Mouse (Mus musculus): Measurements from ENCODE around the gene Susd6. TPM values are rescaled to one million over a fixed set of nuclear protein-coding genes. Genes with fewer than 3 reads are reported as not detected.
A peak's percentile ranks its signal among the peaks of the same experiment; 100 is the strongest.

Gene Susd6
- total RNA-seq, 1 experiment, result 49.5 TPM

DNA sequence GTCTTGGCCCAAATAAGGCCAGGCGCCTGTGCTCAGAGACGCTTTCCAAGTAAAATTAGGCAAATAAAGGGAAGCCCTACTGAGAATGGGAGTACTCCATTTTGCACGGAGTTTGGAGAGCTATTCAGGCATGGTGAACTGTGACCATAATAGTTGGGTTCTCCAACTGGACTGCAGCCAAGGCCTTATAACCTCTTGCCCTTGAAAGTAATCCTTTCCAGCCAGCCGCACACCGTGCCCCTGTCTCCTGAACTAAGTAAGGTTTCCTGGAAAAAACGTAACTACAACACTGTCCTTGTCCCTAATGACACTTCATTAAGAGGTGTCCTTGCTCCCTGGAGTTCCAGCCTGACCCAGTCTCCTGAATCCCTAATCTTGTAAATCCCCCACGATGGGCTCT, 135.6 kb downstream of the Susd6 start:
- in situ Hi-C loops (cut with MboI; ENCODE audit: low sequenced_read_pairs in 2 of 2, unreplicated experiment in 2 of 2), result no loop called here
- no peak for TF ChIP-seq CHD2 (IDR thresholded peaks at IDR 0.05; ENCODE audit: low read depth, low read length)
- TF ChIP-seq MAFK (IDR thresholded peaks at IDR 0.05; ENCODE audit: insufficient read depth, low read depth, low read length), result no peak
- TF ChIP-seq HCFC1 (IDR thresholded peaks at IDR 0.05; ENCODE audit: borderline replicate concordance, insufficient read depth, low read length), result no peak
- Histone ChIP-seq H3K36me3 (ENCODE audit: control insufficient read depth, insufficient read depth, low read length, poor library complexity, severe bottlenecking) (no peaks in the 10 kb centered on the region), H3K4me1 (ENCODE audit: control insufficient read depth in 2 of 2, insufficient read depth in 2 of 2, low read length in 2 of 2, poor library complexity in 1 of 2) (peaks cover 9 to 26% of the 10 kb centered on the region in 2 experiments), H3K9me3 (ENCODE audit: control insufficient read depth, insufficient read depth, low read depth, low read length) (no peaks in the 10 kb centered on the region), H3K27ac (ENCODE audit: insufficient read depth, low read depth, low read length, poor library complexity, severe bottlenecking) (peak overlapping the region; percentile 5), H3K9ac (ENCODE audit: insufficient read depth, low read depth, low read length, poor library complexity, severe bottlenecking) (0 out of 2 replicates have a peak overlapping the region, but pooled peaks have one; percentile 1), H3K4me3 (ENCODE audit: insufficient read depth in 1 of 2, low read depth in 1 of 2, low read length in 2 of 2, poor library complexity in 1 of 2, severe bottlenecking in 1 of 2) (no peak overlapping the region)
- no peak for DNase-seq (ENCODE audit: low read depth, low spot score)

DNA sequence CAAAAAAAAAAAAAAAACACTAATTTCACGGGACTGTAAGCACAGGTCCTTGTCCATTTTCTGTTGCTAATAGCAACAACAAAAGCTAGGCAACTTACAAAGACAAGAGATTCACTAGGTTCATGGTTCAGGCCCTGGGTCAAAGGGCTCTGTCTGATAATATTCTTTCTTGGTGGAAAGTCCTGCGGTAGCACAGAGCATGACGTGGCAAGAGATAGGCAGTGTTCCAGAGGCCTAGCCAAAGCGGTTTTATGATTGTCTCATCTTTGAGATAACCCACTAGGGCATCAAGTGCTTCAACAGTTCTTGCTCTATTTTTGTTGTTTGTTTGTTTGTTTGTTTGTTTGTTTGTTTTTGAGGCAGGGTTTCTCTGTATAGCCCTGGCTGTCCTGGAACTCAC, 136.2 kb downstream of the Susd6 start:
- in situ Hi-C loops (cut with MboI; ENCODE audit: low sequenced_read_pairs in 2 of 2, unreplicated experiment in 2 of 2), result no loop called here
- Histone ChIP-seq H3K4me3 (ENCODE audit: insufficient read depth in 1 of 2, low read depth in 1 of 2, low read length in 2 of 2, poor library complexity in 1 of 2, severe bottlenecking in 1 of 2) (no peak overlapping the region), H3K4me1 (ENCODE audit: control insufficient read depth in 2 of 2, insufficient read depth in 2 of 2, low read length in 2 of 2, poor library complexity in 1 of 2) (peaks cover 8 to 24% of the 10 kb centered on the region in 2 experiments), H3K9ac (ENCODE audit: insufficient read depth, low read depth, low read length, poor library complexity, severe bottlenecking) (no peak overlapping the region), H3K36me3 (ENCODE audit: control insufficient read depth, insufficient read depth, low read length, poor library complexity, severe bottlenecking) (no peaks in the 10 kb centered on the region), H3K9me3 (ENCODE audit: control insufficient read depth, insufficient read depth, low read depth, low read length) (no peaks in the 10 kb centered on the region), H3K27ac (ENCODE audit: insufficient read depth, low read depth, low read length, poor library complexity, severe bottlenecking) (no peak overlapping the region)
- TF ChIP-seq ZC3H11A (IDR thresholded peaks at IDR 0.05; ENCODE audit: borderline replicate concordance, low read depth, low read length), result no peak
- no peak for TF ChIP-seq ZNF384 (IDR thresholded peaks at IDR 0.05; ENCODE audit: low read depth, low read length)
- no peak for TF ChIP-seq HCFC1 (IDR thresholded peaks at IDR 0.05; ENCODE audit: borderline replicate concordance, insufficient read depth, low read length)
- TF ChIP-seq CHD2 (IDR thresholded peaks at IDR 0.05; ENCODE audit: low read depth, low read length), result no peak
- TF ChIP-seq MAFK (IDR thresholded peaks at IDR 0.05; ENCODE audit: insufficient read depth, low read depth, low read length), result no peak
- DNase-seq (ENCODE audit: low read depth, low spot score), result no peak

DNA sequence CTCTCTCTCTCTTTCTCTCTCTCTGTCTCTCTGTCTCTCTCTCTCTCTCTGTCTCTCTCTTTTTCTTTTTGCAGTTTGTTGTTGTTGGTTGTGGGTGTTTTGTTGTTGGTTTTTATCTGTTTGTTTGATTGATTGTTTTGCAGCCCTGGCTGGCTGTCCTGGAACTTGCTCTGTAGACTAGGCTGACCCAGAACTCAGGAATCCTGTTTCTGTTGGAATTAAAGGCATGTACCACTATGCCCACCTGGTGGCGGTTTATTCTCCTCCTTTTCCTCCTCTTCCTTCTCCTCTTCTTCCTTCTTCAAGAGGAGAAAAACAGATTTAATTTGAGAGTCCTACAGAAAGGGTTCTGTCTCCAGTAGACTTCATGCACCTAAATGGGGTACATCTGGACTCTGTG, 137.2 kb downstream of the Susd6 start:
- Histone ChIP-seq H3K9me3 (ENCODE audit: control insufficient read depth, insufficient read depth, low read depth, low read length) (no peaks in the 10 kb centered on the region), H3K9ac (ENCODE audit: insufficient read depth, low read depth, low read length, poor library complexity, severe bottlenecking) (no peak overlapping the region), H3K36me3 (ENCODE audit: control insufficient read depth, insufficient read depth, low read length, poor library complexity, severe bottlenecking) (no peaks in the 10 kb centered on the region), H3K4me1 (ENCODE audit: control insufficient read depth in 2 of 2, insufficient read depth in 2 of 2, low read length in 2 of 2, poor library complexity in 1 of 2) (peaks cover 4 to 23% of the 10 kb centered on the region in 2 experiments; a peak in 3 of 4 replicates), H3K27ac (ENCODE audit: insufficient read depth, low read depth, low read length, poor library complexity, severe bottlenecking) (no peak overlapping the region), H3K4me3 (ENCODE audit: insufficient read depth in 1 of 2, low read depth in 1 of 2, low read length in 2 of 2, poor library complexity in 1 of 2, severe bottlenecking in 1 of 2) (no peak overlapping the region)
- in situ Hi-C loops (cut with MboI; ENCODE audit: low sequenced_read_pairs in 2 of 2, unreplicated experiment in 2 of 2), result no loop called here
- TF ChIP-seq CHD2 (IDR thresholded peaks at IDR 0.05; ENCODE audit: low read depth, low read length), result no peak
- no peak for TF ChIP-seq HCFC1 (IDR thresholded peaks at IDR 0.05; ENCODE audit: borderline replicate concordance, insufficient read depth, low read length)
- TF ChIP-seq ZC3H11A (IDR thresholded peaks at IDR 0.05; ENCODE audit: borderline replicate concordance, low read depth, low read length), result no peak
- no peak for TF ChIP-seq MAFK (IDR thresholded peaks at IDR 0.05; ENCODE audit: insufficient read depth, low read depth, low read length)
- no peak for TF ChIP-seq ZNF384 (IDR thresholded peaks at IDR 0.05; ENCODE audit: low read depth, low read length)
- DNase-seq (ENCODE audit: low read depth, low spot score), result no peak

GRCm38 (mm10) chr12:80928881-80929280, 138.6 kb downstream of the Susd6 start:
- Histone ChIP-seq H3K36me3 (ENCODE audit: control insufficient read depth, insufficient read depth, low read length, poor library complexity, severe bottlenecking) (no peaks in the 10 kb centered on the region), H3K4me3 (ENCODE audit: insufficient read depth in 1 of 2, low read depth in 1 of 2, low read length in 2 of 2, poor library complexity in 1 of 2, severe bottlenecking in 1 of 2) (no peak overlapping the region), H3K9me3 (ENCODE audit: control insufficient read depth, insufficient read depth, low read depth, low read length) (no peaks in the 10 kb centered on the region), H3K4me1 (ENCODE audit: control insufficient read depth in 2 of 2, insufficient read depth in 2 of 2, low read length in 2 of 2, poor library complexity in 1 of 2) (peaks cover 0 to 19% of the 10 kb centered on the region in 2 experiments; a peak in 2 of 4 replicates), H3K9ac (ENCODE audit: insufficient read depth, low read depth, low read length, poor library complexity, severe bottlenecking) (no peak overlapping the region), H3K27ac (ENCODE audit: insufficient read depth, low read depth, low read length, poor library complexity, severe bottlenecking) (no peak overlapping the region)
- DNase-seq (ENCODE audit: low read depth, low spot score), result no peak
- TF ChIP-seq HCFC1 (IDR thresholded peaks at IDR 0.05; ENCODE audit: borderline replicate concordance, insufficient read depth, low read length) (no peak), ZNF384 (IDR thresholded peaks at IDR 0.05; ENCODE audit: low read depth, low read length) (no peak), ZC3H11A (IDR thresholded peaks at IDR 0.05; ENCODE audit: borderline replicate concordance, low read depth, low read length) (no peak), CHD2 (IDR thresholded peaks at IDR 0.05; ENCODE audit: low read depth, low read length) (no peak), MAFK (IDR thresholded peaks at IDR 0.05; ENCODE audit: insufficient read depth, low read depth, low read length) (no peak)
- in situ Hi-C loops (cut with MboI; ENCODE audit: low sequenced_read_pairs in 2 of 2, unreplicated experiment in 2 of 2), result no loop called here

DNA sequence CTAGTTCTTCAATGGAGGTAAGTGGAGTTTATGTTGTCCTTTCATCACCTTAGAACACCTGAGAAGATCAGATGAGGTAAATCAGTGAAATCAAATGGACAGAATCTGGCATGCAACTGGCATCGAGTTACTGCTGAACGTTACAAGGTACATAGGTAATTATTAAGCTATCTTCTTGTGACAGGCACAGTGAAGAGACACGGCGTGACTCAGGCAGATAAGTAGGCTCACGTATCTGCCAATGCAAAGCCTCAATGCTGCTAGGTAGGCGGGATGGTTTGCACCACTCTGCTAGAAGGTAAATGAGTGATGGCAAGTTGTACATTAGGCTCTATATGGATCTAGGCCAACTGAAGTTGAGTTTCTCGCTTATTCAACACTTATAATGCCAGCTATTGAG, 139.8 kb downstream of the Susd6 start:
- no peak overlapping the region for H3K27ac ChIP-seq (ENCODE audit: insufficient read depth, low read depth, low read length, poor library complexity, severe bottlenecking)
- H3K9ac ChIP-seq (ENCODE audit: insufficient read depth, low read depth, low read length, poor library complexity, severe bottlenecking), result no peak overlapping the region
- DNase-seq (ENCODE audit: low read depth, low spot score), result no peak
- TF ChIP-seq ZC3H11A (IDR thresholded peaks at IDR 0.05; ENCODE audit: borderline replicate concordance, low read depth, low read length) (no peak), HCFC1 (IDR thresholded peaks at IDR 0.05; ENCODE audit: borderline replicate concordance, insufficient read depth, low read length) (no peak), CHD2 (IDR thresholded peaks at IDR 0.05; ENCODE audit: low read depth, low read length) (no peak), MAFK (IDR thresholded peaks at IDR 0.05; ENCODE audit: insufficient read depth, low read depth, low read length) (no peak), ZNF384 (IDR thresholded peaks at IDR 0.05; ENCODE audit: low read depth, low read length) (no peak)
- H3K4me1 ChIP-seq (ENCODE audit: control insufficient read depth in 2 of 2, insufficient read depth in 2 of 2, low read length in 2 of 2, poor library complexity in 1 of 2), result peaks cover 0 to 10% of the 10 kb centered on the region in 2 experiments; a peak in 1 of 4 replicates
- no peak overlapping the region for H3K4me3 ChIP-seq (ENCODE audit: insufficient read depth in 1 of 2, low read depth in 1 of 2, low read length in 2 of 2, poor library complexity in 1 of 2, severe bottlenecking in 1 of 2)
- in situ Hi-C loops (cut with MboI; ENCODE audit: low sequenced_read_pairs in 2 of 2, unreplicated experiment in 2 of 2), result no loop called here
- H3K9me3 ChIP-seq (ENCODE audit: control insufficient read depth, insufficient read depth, low read depth, low read length), result no peaks in the 10 kb centered on the region
- no peaks in the 10 kb centered on the region for H3K36me3 ChIP-seq (ENCODE audit: control insufficient read depth, insufficient read depth, low read length, poor library complexity, severe bottlenecking)

Other genes with a start within 250 kb of the Susd6 start
- gene Slc39a9, start 146.6 kb upstream of the Susd6 start, total RNA-seq (2012; rRNA removed), result 21.7 and 25.7 TPM in 2 replicates
- 288 and 353 TPM in 2 replicates for gene Erh, start 146.2 kb upstream of the Susd6 start, total RNA-seq (2012; rRNA removed)
- 8.2 and 8.7 TPM in 2 replicates for gene Plekhd1, start 97.9 kb upstream of the Susd6 start, total RNA-seq (2012; rRNA removed)
- gene Ccdc177, start 29.8 kb upstream of the Susd6 start, total RNA-seq (2012; rRNA removed), result 0.40 and 0.63 TPM in 2 replicates
- 396 and 508 TPM in 2 replicates for gene Srsf5, start 155.0 kb downstream of the Susd6 start, total RNA-seq (2012; rRNA removed)
- gene Slc10a1, start 178.2 kb downstream of the Susd6 start, total RNA-seq (2012; rRNA removed), result 0.54 and 0.79 TPM in 2 replicates
- 15.3 and 34.6 TPM in 2 replicates for gene Smoc1, start 236.3 kb downstream of the Susd6 start, total RNA-seq (2012; rRNA removed)